Mouse (Mus musculus) myocyte (in vitro differentiated cells): Measurements from ENCODE around the gene Cgrrf1. TPM values are rescaled to one million over a fixed set of nuclear protein-coding genes. Genes with fewer than 3 reads are reported as not detected.
A peak's percentile ranks its signal among the peaks of the same experiment; 100 is the strongest.

ENCODE experiments used
- H3K27me3 ChIP-seq: one replicate; pipeline ENCODE4 v1.6.1; 2011; ENCODE audit not compliant: control insufficient read depth, insufficient read depth, insufficient read length
- H3K36me3 ChIP-seq: one replicate; pipeline ENCODE4 v1.6.1; 2011; ENCODE audit not compliant: control insufficient read depth, insufficient read depth
- H3K4me2 ChIP-seq: one replicate; pipeline ENCODE4 v1.6.1; 2011; ENCODE audit warnings: low read depth, control low read depth
- H3K4me3 ChIP-seq: one replicate; pipeline ENCODE4 v1.5.1; 2011; ENCODE audit warnings: mild to moderate bottlenecking, control low read depth, moderate library complexity
- H3K79me2 ChIP-seq: one replicate; pipeline ENCODE4 v1.6.1; 2011; ENCODE audit not compliant: control insufficient read depth, insufficient read depth
- H3ac ChIP-seq: one replicate; pipeline ENCODE4 v1.6.1; 2011; ENCODE audit not compliant: control insufficient read depth, insufficient read length
- CEBPB ChIP-seq: IDR thresholded peaks from 2 replicates; pipeline ENCODE4 v1.6.1; 2011; ENCODE audit warnings: mild to moderate bottlenecking, moderate library complexity; ENCODE audit not compliant: poor library complexity, insufficient read depth, severe bottlenecking
- E2F4 ChIP-seq: IDR thresholded peaks from one replicate; pipeline ENCODE4 v1.6.1; 2011; ENCODE audit warnings: mild to moderate bottlenecking, control low read depth, moderate library complexity; ENCODE audit not compliant: insufficient read depth
- MAX ChIP-seq: IDR thresholded peaks from one replicate; pipeline ENCODE4 v1.6.1; 2011; ENCODE audit warnings: low read depth, mild to moderate bottlenecking, control low read depth
- MYOD1 ChIP-seq, 3 experiments: IDR thresholded peaks; one replicate each; pipeline ENCODE4 v1.6.1; 2011; ENCODE audit warnings: control low read depth in 2 of 3, low read depth in 2 of 3, mild to moderate bottlenecking in 2 of 3, moderate library complexity in 1 of 3; ENCODE audit not compliant: insufficient read length in 2 of 3, control insufficient read depth in 1 of 3
- MYOG ChIP-seq, 3 experiments: IDR thresholded peaks; one replicate each; pipeline ENCODE4 v1.6.1; 2011; ENCODE audit warnings: control low read depth in 2 of 3, low read depth in 2 of 3, mild to moderate bottlenecking in 2 of 3; ENCODE audit not compliant: insufficient read length in 2 of 3, control insufficient read depth in 1 of 3, insufficient read depth in 1 of 3
- POLR2A ChIP-seq: IDR thresholded peaks from one replicate; pipeline ENCODE4 v1.6.1; 2011; ENCODE audit warnings: low read depth, mild to moderate bottlenecking, control low read depth, moderate library complexity; ENCODE audit not compliant: insufficient read length
- POLR2AphosphoS2 ChIP-seq: IDR thresholded peaks from one replicate; pipeline ENCODE4 v1.6.1; 2011; ENCODE audit warnings: low read depth, control low read depth; ENCODE audit not compliant: insufficient read length
- REST ChIP-seq: IDR thresholded peaks from one replicate; pipeline ENCODE4 v1.6.1; 2011; ENCODE audit warnings: mild to moderate bottlenecking, control low read depth, moderate library complexity; ENCODE audit not compliant: insufficient read depth, insufficient read length
- SRF ChIP-seq: IDR thresholded peaks from one replicate; pipeline ENCODE4 v1.6.1; 2011; ENCODE audit warnings: low read depth; ENCODE audit not compliant: control insufficient read depth, insufficient read length
- TCF12 ChIP-seq: IDR thresholded peaks from one replicate; pipeline ENCODE4 v1.6.1; 2011; ENCODE audit warnings: mild to moderate bottlenecking, control low read depth; ENCODE audit not compliant: poor library complexity, insufficient read depth, severe bottlenecking
- TCF3 ChIP-seq: IDR thresholded peaks from one replicate; pipeline ENCODE4 v1.6.1; 2011; ENCODE audit warnings: low read depth, control low read depth; ENCODE audit not compliant: insufficient read length
- USF1 ChIP-seq: IDR thresholded peaks from one replicate; pipeline ENCODE4 v1.6.1; 2011; ENCODE audit warnings: low read depth, mild to moderate bottlenecking, control low read depth, moderate library complexity
- polyA plus RNA-seq: library from polyadenylated mRNA; unstranded; fragments of >200 nt; fragmentation: generic; extraction: Trizol; gene quantifications from one replicate; pipeline ENCODE4 v1.2.1, GENCODE M21; 2012; ENCODE audit warnings: missing spikeins

The Cgrrf1 gene
- polyA plus RNA-seq, 1 experiment, result 40.6 TPM

DNA sequence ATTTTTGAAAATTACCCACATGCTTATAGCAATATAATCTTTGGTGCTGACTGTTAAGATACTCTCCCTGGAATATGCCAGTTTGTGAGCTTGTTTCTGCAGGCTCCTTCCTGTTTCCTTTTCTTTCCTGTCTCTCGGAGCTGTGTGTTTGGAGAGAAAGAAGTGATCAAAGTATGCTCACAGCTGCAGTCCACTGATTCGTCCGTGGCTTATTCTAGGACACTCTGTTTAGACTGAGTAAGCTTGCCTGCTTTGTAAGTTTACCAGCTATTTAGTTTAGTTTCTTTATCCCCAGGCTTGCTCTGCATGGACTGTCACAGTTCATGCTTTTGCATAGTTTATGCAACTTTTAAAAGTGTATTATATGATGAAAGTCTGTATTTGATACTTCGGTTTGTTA is 7.4 kb downstream of the Cgrrf1 start:
- Histone ChIP-seq H3K4me3 (no peak overlapping the region), H3ac (no peak overlapping the region), H3K36me3 (peaks cover 11% of the 10 kb centered on the region), H3K4me2 (no peak overlapping the region), H3K79me2 (peaks cover 27% of the 10 kb centered on the region), H3K27me3 (no peaks in the 10 kb centered on the region)
- TF ChIP-seq MYOD1 (IDR thresholded peaks at IDR 0.05; ENCODE audit: control insufficient read depth in 1 of 3, insufficient read length in 2 of 3, low read depth in 2 of 3) (no peak), POLR2A (no peak), E2F4 (no peak), POLR2AphosphoS2 (no peak), USF1 (no peak), SRF (no peak), TCF12 (no peak), MAX (no peak), REST (no peak), TCF3 (no peak), CEBPB (no peak), MYOG (IDR thresholded peaks at IDR 0.05; ENCODE audit: control insufficient read depth in 1 of 3, insufficient read depth in 1 of 3, insufficient read length in 2 of 3, low read depth in 2 of 3) (no peak)

DNA sequence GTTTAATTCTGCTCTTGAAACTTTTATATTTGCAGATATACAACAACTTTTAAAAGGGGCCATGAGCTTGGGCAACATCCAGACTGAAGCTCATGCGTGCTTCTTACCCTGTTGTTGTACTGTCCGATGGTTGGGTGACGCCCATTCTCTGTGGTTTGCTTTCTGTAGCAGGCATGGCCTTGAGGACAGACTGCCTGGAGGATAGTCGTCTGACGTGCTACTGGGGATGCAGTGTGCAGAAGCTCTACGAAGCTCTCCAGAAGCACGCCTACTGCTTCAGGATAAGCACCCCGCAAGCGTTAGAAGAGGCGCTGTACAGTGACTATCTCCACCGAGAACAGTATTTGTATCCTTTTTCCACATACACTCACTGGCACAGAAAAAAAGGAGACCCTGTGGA is 13.8 kb downstream of the Cgrrf1 start:
- no peak overlapping the region for H3K4me3 ChIP-seq
- peaks cover 14% of the 10 kb centered on the region for H3K36me3 ChIP-seq
- H3ac ChIP-seq, result no peak overlapping the region
- no peak for TF ChIP-seq USF1
- TF ChIP-seq POLR2A, result no peak
- no peak for TF ChIP-seq MYOD1 (IDR thresholded peaks at IDR 0.05; ENCODE audit: control insufficient read depth in 1 of 3, insufficient read length in 2 of 3, low read depth in 2 of 3)
- H3K4me2 ChIP-seq, result no peak overlapping the region
- no peaks in the 10 kb centered on the region for H3K79me2 ChIP-seq
- H3K27me3 ChIP-seq, result no peaks in the 10 kb centered on the region

DNA sequence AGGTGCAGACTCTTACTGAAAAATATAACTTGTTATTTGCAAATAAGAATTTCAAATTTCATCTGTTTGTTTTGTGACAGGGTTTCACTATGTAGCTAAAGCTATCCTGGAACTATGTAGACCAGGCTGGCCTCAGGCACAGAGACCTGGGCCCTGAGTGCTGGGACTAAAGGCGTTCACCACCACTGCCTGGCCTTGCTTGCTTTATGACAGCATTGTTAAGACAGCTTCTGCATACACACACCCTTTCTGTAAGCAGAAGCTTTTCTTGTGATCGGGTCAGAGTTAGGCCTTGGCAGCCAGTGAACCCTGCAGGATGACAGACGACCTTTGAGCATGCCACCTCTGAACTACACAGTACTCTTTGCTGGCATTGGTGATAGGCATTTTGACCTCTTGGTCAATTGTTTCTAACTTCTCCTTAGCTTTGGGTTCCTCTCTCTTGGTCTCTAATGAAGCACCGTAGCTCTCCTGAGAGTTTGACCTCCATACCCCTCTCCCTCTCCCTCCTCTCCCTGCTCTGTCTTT is 16.2 kb downstream of the Cgrrf1 start:
- TF ChIP-seq MYOD1 (IDR thresholded peaks at IDR 0.05; ENCODE audit: control insufficient read depth in 1 of 3, insufficient read length in 2 of 3, low read depth in 2 of 3), result no peak
- Histone ChIP-seq H3K4me2 (no peak overlapping the region), H3K27me3 (no peaks in the 10 kb centered on the region), H3ac (no peak overlapping the region), H3K36me3 (peaks cover 14% of the 10 kb centered on the region), H3K4me3 (no peak overlapping the region), H3K79me2 (no peaks in the 10 kb centered on the region)

DNA sequence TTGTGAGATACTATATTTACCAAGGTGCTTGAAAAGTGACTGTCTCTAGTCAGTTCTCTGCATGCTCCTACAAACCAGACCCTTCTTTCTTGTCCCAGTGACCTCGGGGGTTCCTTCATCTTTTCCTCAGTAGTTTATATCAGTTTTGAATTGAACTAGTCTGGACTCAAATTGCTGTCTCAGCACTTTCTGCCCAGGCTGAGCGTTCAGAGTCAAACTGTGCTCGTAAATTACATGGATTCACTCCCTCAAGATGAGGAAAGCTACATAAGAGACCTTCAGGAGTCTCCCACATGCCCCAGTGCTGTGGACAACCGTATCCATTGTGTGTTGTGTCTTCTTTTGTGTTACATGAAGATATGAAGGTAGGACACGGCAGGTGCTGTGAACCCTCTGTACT is 16.8 kb downstream of the Cgrrf1 start:
- no peaks in the 10 kb centered on the region for H3K79me2 ChIP-seq
- TF ChIP-seq REST (no peak), POLR2AphosphoS2 (no peak), MYOD1 (IDR thresholded peaks at IDR 0.05; ENCODE audit: control insufficient read depth in 1 of 3, insufficient read length in 2 of 3, low read depth in 2 of 3) (no peak), MAX (no peak), USF1 (no peak), MYOG (IDR thresholded peaks at IDR 0.05; ENCODE audit: control insufficient read depth in 1 of 3, insufficient read depth in 1 of 3, insufficient read length in 2 of 3, low read depth in 2 of 3) (no peak), POLR2A (no peak), TCF12 (no peak), E2F4 (no peak), TCF3 (no peak), CEBPB (no peak), SRF (no peak)

DNA sequence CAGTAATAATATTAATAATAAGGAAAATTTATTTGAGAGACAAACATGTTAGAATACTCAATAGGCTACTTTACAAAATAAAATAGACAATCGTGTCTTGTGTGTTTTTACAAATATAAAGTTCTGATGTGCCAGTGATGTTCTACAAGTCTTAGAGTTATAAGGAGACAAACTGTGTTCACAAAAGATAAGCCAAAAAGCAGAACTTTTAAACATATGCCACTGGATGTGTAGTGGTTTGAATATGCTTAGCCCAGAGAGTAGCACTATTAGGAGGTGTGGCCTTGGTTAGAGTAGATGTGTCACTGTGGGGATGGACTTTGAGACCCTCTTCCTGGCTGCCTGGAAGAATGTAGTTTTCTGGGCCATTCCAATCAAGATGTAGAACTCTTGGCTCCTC is 17.8 kb downstream of the Cgrrf1 start:
- TF ChIP-seq MYOG (IDR thresholded peaks at IDR 0.05; ENCODE audit: control insufficient read depth in 1 of 3, insufficient read depth in 1 of 3, insufficient read length in 2 of 3, low read depth in 2 of 3), result no peak
- no peaks in the 10 kb centered on the region for H3K27me3 ChIP-seq

More for the DNA sequence above, 16.8 kb downstream of the Cgrrf1 start:
- Histone ChIP-seq H3ac (no peak overlapping the region), H3K4me3 (no peak overlapping the region), H3K27me3 (no peaks in the 10 kb centered on the region), H3K36me3 (peaks cover 14% of the 10 kb centered on the region), H3K4me2 (no peak overlapping the region)

DNA sequence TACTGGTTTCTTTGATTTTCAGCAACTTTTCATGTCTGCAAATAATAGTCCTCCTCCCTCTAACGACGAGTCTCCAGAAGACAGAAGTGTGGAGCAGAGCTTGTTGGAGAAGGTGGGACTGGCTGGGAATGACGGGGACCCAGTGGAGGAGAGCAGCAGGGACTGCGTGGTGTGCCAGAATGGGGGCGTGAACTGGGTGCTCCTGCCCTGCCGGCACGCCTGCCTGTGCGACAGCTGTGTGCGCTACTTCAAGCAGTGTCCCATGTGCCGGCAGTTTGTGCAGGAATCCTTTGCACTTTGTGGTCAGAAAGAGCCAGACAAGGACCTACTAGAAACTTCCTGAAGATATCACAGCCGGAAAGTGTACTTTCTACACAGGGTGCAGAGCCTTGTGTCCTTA is 21.8 kb downstream of the Cgrrf1 start:
- no peaks in the 10 kb centered on the region for H3K27me3 ChIP-seq
- no peak overlapping the region for H3K4me2 ChIP-seq
- H3K79me2 ChIP-seq, result no peaks in the 10 kb centered on the region
- H3ac ChIP-seq, result no peak overlapping the region
- TF ChIP-seq MYOG (IDR thresholded peaks at IDR 0.05; ENCODE audit: control insufficient read depth in 1 of 3, insufficient read depth in 1 of 3, insufficient read length in 2 of 3, low read depth in 2 of 3) (peak in 2 of 3 experiments; percentile 89 to 90), TCF3 (no peak), POLR2A (no peak), USF1 (no peak), MAX (no peak), E2F4 (no peak), CEBPB (no peak), SRF (no peak), TCF12 (no peak), POLR2AphosphoS2 (no peak), MYOD1 (IDR thresholded peaks at IDR 0.05; ENCODE audit: control insufficient read depth in 1 of 3, insufficient read length in 2 of 3, low read depth in 2 of 3) (peak in 2 of 3 experiments; percentile 57 to 86), REST (no peak)
- no peaks in the 10 kb centered on the region for H3K36me3 ChIP-seq
- no peak overlapping the region for H3K4me3 ChIP-seq

More for the DNA sequence above, 17.8 kb downstream of the Cgrrf1 start:
- Histone ChIP-seq H3K36me3 (peaks cover 8% of the 10 kb centered on the region), H3ac (no peak overlapping the region), H3K4me3 (no peak overlapping the region), H3K4me2 (no peak overlapping the region), H3K79me2 (no peaks in the 10 kb centered on the region)
